Mouse (Mus musculus) spleen, adult 2 months (tissue): Measurements from ENCODE around the gene Kat6b.

Experiments used
- CTCF ChIP-seq: fragments of 200-500 bp; IDR thresholded peaks from 2 replicates; pipeline ENCODE4 v1.5.1; 2011; ENCODE audit warnings: mild to moderate bottlenecking, inconsistent platforms; ENCODE audit not compliant: insufficient read depth, insufficient read length, insufficient replicate concordance; ENCODE audit errors: extremely low read depth
- POLR2A ChIP-seq: fragments of 200-500 bp; IDR thresholded peaks from 2 replicates; pipeline ENCODE4 v1.6.1; 2011; ENCODE audit warnings: low read depth, low read length, inconsistent platforms

GRCm38 (mm10) chr14:21669633-21670421, 188.6 kb downstream of the Kat6b start:
- TF ChIP-seq CTCF (no peak), POLR2A (no peak)
